Mouse (Mus musculus): ENCODE results near the gene Rasgrp3. TPM values are rescaled to one million over a fixed set of nuclear protein-coding genes. Genes with fewer than 3 reads are reported as not detected.

The Rasgrp3 gene
- not detected for polyA plus RNA-seq (2017; shearing (Covaris generic))

GRCm38 (mm10) chr17:75435599-75435998, at the start of gene Rasgrp3:
TSS of gene Rasgrp3 (plus strand) at chr17:75435896.

GRCm38 (mm10) chr17:75551512-75552400, 116.1 kb downstream of the Rasgrp3 start, which contains the start of gene Fam98a:
TSS of gene Fam98a (minus strand) at chr17:75551946.

Other genes starting within 250 kb of the Rasgrp3 start
- 17.0 TPM for gene Fam98a, start 116.0 kb downstream of the Rasgrp3 start, polyA plus RNA-seq (2017; shearing (Covaris generic))

Measured in naive thymus-derived CD4-positive, alpha-beta T cell, adult 5 months (primary cell).